Mouse (Mus musculus): ENCODE results near the gene Sco1.

Gene Sco1

DNA sequence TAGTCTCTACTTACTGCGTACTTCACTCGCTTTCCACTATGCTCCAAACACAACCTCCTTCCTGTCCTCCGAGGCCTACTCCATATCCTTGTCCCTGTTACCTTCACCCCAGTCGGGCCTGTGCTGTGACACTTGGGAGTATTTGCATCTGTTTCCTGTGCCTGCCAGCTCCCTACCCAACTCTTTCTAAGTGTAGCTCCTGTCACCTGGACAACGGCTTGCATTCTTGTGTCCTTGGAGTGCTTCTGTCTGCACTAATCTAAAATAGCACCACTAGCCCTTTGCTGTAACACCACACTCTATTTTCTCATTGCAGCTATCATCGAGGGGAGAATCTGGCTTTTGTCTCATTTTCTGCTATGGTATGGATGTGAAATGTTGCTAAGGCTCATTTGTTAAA, 12.0 kb upstream of the Sco1 start:
- in situ Hi-C loops (cut with MboI, MseI) = loop anchor here (25.0 kb wide), 1 partner anchor 1228 kb away; the partner anchor contains the start of gene Zkscan6

DNA sequence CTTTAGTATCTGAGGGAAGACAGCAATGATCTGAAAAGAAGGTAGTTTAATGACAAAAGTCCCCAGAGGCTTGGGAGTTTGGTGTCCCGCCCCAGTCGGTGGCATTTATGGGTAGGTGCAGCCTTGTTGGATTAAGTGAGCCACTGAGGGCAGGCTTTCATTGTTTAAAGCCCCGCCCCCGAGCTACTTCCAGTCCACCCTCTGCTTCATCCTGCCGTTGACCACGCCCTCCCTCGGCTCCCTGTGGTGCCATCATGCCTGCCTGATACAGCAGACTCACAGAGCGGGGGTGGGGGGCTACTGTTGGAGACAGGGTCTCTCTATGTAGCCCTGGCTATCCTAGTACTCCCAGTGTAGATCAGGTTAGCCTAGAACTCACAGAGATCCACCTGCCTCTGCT, 9.5 kb upstream of the Sco1 start:
- in situ Hi-C loops (cut with MboI, MseI) = loop anchor here (25.0 kb wide), 1 partner anchor 1231 kb away; the partner anchor contains the start of gene Zkscan6

DNA sequence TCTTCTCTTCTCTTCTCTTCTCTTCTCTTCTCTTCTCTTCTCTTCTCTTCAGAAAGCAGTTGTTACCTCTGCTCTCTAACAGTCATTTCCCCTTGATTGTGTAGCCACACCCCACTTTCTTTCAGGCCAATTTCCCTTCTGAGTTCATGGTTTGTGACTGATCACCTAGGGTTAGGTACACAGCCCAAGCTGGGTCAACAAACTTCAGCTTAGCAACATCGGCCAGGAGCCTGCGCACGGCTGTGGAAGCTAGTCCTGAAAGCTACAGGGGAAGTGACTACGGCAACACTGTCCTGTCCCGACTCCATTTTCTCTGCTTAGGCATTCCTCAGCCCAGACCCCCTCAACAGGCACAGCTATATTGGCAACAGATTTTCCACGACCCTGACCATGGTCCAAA, 7.5 kb upstream of the Sco1 start:
- in situ Hi-C loops (cut with MboI, MseI) = loop anchor here (25.0 kb wide), 1 partner anchor 1233 kb away; the partner anchor contains the start of gene Zkscan6

DNA sequence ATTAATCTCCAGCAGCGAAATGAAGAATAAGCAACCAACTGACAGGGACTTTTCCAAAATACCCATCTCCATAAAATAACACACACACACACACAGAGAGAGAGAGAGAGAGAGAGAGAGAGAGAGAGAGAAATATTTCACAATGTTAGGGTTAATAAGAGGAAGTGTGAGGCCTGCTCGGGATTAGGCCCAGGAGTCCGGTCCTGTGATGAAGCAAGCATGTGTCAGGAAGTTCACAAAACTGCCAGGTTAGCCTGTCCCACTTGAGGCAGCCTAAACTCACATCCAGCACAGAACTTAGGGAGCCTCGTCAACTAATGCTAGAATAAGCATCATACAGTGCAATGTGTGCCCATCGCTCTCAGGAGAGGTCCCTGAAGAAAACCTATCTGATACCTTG, 5.3 kb upstream of the Sco1 start:
- in situ Hi-C loops (cut with MboI, MseI) = loop anchor here (25.0 kb wide), 1 partner anchor 1235 kb away; the partner anchor contains the start of gene Zkscan6

DNA sequence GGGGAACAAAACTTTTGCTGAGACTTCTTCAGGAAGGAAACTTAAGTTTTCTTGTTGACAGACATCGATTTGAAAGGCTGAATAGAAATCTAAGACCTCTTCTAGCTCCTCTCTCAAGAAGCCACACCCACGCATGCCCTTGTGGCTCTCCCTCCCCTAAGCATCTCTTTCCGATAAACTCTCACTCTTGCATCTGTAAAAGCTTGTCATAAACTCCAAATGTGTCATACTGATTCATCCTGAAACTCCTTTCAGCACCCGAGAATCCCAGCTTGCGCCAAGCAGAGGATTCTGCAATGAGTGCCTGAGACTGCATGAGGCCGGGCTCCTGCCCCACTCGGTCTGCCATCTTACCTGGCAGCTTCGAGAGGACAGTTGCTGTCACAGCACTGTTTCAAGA, 4.0 kb upstream of the Sco1 start:
- in situ Hi-C loops (cut with MboI, MseI) = loop anchor here (25.0 kb wide), 1 partner anchor 1236 kb away; the partner anchor contains the start of gene Zkscan6

DNA sequence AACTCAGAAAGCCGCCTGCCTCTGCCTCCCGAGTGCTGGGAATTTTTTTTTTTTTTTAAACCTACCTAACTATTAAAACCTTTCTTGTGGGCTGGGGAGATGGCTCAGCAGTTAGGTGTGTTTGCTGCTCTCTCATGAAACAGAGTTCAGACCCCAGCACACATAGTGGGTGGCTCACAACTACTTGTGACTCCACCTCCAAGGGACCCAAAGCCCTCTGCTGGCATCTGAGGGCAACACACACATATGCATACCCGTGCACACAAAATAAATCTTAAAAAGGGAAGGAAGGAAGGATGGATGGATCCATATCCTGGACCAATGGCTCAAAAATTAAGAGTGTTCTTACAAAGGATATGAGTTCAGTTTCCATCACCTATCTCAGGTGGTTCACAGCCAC, 3.2 kb upstream of the Sco1 start:
- in situ Hi-C loops (cut with MboI, MseI) = loop anchor here (25.0 kb wide), 1 partner anchor 1237 kb away; the partner anchor contains the start of gene Zkscan6

DNA sequence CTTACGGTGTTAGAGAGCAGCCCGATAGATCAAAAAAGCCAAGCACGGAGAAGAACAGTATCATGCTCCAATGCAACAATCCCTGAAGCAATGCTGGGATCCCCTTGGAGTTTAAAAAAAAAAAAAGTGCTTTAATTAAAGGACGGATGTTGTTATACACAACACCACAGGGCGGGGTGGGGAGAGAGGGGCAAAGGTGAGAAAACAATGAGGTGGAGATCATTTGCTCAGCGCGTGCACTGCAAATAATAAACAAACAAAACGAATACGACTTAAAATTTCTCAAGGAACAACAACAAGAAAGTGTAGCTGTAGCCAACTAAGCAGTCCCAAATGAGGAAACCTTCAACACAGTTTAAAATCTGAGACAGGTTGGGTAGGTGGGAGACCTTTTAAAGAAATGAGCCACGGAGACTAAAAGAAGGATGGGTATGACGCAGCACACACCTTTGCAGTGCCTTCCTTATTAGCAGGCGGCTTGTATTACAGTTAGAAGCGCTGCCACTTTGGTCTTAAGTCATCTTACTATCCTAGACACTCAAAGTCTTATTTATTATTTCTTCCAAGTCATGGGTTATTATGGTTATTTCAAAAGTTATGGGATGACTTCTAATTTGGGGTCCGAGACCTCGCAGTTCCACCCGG, 672 bp upstream of the Sco1 start:
- in situ Hi-C loops (cut with MboI, MseI) = no loop called here

DNA sequence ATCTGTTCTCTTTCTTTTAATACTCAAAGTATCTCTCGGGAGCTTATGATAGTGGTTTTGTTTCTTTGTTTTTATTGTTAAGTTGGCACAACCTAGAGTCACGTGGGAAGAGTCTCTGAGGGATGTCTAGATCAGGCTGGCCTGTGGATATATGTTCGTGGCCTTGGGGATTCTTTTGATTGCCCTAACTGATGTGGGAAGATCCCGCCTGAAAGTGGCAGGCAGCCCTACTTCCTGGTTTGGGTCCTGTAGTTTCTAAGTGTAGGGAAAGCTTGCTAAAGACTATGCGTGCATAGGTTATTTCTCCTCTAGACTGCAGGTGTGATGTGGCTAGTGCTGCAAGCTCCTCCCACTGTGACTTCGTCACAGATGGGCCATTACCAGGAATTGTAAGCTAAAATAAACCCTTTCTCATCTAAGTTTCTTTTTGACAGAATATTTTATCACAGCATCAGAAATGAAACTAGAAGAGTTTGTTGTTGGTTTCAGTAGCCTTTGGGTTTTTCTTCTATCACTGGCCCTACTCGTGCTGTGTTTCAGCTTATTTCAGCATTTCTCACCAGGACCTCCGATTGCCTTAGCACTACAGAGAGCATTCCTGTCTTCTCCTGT, 2.4 kb downstream of the Sco1 start:
- in situ Hi-C loops (cut with MboI, MseI) = no loop called here

DNA sequence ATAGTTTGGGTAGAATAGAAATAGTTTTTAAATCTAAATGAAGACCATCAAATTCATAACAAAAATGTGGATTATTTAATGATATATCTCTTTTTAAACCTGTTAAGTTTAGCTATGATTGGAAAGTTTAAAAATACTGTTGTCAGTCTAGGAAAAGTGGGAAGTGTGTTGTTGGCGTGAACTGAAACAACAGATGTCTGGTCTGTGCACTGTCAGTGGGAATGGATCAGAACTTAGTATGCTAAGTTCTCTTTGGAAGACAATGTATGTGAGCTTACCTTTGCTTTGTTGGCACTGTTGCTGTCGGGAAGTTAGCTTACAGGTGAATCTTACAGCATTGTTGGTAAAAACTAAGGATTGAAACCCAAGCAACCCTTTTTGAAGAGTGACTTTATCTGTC, 8.8 kb downstream of the Sco1 start:
- in situ Hi-C loops (cut with MboI, MseI) = no loop called here

DNA sequence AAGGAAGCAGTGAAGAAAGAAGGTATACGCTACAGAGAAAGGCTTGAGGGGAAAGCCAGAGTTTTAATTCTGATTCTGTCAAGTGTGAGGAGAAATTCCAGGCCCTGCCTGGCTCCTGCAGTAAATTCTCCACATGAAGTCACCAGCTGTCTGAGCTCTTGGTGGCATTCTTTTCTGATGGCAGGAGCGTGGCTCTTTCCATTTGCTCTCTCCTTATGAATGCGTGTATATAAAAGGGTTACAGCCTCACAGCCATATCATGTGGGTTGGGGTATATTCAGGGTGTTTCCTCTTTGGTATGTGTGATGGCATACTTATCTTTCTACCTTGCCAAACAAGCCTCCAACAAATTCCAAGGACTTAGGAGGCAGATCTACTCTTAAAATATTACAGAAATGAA, 10.3 kb downstream of the Sco1 start:
- in situ Hi-C loops (cut with MboI, MseI) = no loop called here

DNA sequence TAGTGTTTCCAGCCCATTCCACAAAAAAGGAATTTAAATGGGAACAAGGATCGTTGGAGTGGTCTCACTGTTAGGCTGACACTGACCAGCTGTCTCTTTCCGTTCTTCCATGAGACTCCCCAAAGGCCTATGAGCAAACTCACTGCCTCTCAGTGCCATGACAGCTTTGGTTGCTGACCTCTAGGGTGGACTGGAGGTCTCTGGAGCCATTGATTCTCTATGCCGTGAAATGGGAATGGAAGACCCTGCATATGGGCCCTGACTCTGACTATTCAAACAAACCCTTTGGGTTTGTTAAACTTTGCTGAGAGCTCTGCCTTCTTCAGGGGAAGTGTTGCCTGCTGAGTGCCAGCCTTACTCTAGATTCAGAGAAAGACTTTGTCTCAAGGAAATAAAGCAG, 15.3 kb downstream of the Sco1 start:
- in situ Hi-C loops (cut with MboI, MseI) = no loop called here

DNA sequence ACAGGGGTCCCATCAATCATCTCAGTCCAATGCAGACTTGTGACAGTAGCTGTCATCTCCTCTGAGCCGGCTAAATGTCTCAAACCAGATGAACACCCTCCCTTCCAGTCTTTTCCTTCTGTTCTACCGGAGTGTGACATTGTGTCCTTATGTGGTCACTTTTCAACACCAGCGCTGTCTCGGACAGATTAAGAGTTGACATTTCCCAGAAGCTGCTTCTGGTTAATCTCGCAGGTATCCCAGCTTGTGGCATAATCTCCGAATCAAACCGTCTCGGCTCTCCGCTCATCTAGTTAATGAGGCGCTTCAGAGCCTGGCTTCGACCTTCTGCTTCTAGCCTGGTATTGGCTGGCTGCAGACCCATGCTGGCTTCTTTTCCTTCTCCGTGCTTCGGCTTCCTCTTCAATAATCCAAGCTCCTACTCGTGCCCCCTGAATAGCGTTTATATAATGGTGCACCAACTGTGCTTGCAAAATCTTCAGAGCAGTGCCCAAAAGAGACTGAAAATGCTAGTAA, 20.2 kb downstream of the Sco1 start:
- in situ Hi-C loops (cut with MboI, MseI) = no loop called here

DNA sequence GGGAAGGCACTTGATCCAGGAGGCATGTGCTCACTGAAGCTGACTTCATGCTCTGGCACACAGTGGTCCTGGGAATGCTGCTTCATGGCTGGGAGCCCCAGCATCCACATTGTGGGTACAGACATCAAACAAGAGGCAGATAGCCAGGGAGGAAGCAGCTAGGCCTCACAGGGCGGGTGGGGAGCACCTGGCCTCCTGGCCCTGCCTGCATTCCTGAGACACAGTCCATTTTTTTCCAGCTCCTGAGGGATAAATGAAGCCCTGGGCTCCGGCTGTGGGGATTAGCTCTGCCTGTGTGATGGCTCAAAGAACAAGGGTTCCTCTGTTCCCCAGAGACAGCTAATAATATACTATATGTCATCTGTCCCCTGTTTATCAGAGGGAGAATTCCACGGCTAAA, 22.6 kb downstream of the Sco1 start:
- in situ Hi-C loops (cut with MboI, MseI) = no loop called here

DNA sequence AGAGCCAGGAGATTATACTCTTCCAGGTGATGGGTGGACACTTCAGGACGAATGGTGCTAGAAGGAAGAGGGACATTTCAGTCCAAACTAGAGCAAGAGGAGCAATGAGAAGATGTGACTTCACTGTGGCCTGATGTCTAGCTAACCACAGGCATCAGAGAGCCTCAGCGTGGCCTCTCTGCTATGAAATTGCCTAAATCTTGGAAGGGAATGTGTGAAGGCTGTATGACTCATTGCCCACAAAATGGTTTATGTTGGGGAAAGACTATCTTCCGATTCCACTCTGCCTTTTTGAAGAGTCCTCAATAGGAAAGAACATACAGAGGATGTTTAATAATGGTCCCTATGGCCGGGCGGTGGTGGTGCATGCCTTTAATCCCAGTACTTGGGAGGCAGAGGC, 24.3 kb downstream of the Sco1 start:
- in situ Hi-C loops (cut with MboI, MseI) = no loop called here

DNA sequence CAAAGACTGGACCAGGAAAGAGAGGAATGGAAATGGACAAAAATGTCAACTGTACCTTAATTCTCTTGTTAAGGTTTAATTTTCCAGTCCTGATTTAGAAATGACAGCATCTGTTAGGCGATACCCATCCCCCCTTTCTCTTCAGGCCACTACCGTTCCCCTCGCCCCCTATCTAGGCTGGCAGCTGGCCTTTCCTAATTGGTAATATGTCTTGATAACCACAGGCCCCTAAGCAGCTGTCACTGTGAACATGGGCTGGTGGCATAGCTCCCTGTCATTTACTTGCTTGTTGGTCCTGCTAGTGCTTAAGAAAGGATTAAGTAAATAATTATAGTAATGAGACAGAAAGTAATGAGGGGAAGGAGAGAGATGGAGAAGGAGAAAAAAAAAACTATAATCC, 25.0 kb downstream of the Sco1 start:
- in situ Hi-C loops (cut with MboI, MseI) = no loop called here

DNA sequence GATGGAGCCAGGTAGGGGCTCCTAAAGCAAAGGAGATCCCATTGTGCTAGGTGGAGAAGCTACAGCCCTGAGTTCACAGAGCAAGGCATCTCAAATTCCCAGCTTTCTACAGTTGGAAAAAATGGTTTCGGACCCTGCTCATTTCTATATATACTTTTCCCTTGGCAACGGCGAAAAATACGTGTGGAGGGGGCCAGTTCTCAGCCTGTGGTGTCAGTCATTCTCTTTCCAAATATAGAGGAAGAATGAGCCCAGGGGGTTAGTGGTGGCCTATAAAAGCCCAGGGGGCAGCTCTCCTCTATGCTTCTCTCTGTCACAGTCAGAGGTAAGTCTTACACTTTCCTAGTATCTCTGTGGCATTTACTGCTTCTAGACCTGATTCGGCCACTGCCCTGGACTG, 25.5 kb downstream of the Sco1 start, which contains the start of gene Myh3:
Gene Myh3, plus strand, starts transcription at position 301 of the 400 bp plus-strand sequence.
- in situ Hi-C loops (cut with MboI, MseI) = no loop called here

DNA sequence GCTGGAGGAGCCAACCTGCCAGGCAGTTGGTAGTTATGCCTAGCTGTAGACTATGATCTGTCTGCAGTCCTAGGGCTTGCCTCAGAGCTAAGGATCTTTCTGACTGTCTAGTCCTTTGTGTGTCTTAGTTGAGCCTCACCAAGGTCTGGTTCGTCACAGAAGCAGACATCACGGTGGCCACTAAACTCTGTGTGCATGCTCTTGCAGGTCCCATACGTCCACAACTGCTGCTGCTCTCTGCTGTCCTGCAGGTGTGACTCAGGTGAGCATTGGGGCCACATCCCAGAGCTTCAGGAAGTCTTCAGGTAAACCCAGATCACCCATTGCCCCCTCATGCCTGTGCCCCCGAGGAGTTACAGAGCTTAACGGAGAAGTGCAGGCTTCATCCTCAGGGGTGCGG, 26.4 kb downstream of the Sco1 start:
- in situ Hi-C loops (cut with MboI, MseI) = no loop called here

DNA sequence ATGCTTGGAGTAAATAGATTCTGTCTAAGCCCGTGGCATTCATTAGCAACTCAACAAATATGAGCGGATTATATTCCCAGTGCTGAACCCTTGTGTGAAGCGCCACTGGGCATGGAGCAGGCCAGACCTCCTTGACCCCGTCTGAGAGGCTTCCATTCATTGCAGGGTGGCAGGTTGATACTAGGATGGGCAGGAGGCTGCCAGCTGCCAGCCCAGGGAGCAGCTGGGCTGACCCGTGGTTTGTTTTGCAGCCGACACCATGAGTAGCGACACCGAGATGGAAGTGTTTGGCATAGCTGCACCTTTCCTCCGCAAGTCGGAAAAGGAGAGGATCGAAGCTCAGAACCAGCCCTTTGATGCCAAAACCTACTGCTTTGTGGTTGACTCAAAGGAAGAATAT, 27.3 kb downstream of the Sco1 start:
- in situ Hi-C loops (cut with MboI, MseI) = loop anchor here (5.0 to 10.0 kb wide), 3 partner anchors 52 to 895 kb away; partner anchors contain the start of gene Tmem220

DNA sequence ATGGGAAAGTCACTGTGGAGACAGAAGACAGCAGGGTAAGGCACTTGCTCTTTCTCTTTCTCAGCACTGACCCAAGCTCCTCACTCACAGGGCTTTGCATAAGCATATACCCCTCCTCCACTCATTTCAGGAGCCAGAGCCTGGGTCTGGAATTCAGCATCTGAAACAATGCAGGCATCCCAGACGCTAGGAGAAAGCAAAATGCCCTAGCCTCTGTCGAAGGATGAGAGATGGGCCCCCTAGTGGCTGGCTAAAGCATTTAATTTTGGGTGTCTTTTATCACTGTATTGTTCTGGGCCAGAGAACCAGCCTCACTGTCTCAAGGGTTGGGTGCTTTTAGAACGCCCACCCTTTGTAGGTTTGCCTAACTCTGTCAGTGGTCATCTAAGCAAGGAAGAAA, 27.7 kb downstream of the Sco1 start:
- in situ Hi-C loops (cut with MboI, MseI) = loop anchor here (5.0 to 10.0 kb wide), 3 partner anchors 53 to 895 kb away; partner anchors contain the start of gene Tmem220

DNA sequence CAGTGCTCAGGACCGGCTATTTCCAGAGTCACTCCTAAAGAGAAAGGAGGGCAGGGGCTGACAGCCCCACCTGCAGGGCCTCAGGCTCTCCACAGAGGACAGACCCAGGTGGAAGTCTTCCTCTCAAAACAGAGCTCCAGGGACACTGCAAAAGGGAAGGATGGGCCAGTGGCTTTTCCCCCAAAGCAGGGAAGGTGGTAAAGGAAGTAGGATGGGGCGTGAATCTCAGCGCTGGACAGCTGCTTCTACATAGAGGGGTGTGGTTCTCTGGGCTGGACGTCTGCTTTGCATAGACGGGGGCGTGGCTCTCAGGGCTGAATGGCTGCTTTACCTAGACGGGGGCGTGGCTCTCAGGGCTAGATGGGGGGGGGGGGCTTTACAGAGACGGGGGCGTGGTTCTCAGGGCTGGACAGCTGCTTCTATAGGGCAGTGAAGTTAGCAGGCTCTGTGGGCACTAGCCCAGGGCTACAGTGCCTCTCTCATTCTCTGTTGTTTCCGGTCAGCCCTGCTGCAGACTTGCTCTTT, 28.7 kb downstream of the Sco1 start:
- in situ Hi-C loops (cut with MboI, MseI) = loop anchor here (5.0 to 10.0 kb wide), 3 partner anchors 54 to 894 kb away; partner anchors contain the start of gene Tmem220

DNA sequence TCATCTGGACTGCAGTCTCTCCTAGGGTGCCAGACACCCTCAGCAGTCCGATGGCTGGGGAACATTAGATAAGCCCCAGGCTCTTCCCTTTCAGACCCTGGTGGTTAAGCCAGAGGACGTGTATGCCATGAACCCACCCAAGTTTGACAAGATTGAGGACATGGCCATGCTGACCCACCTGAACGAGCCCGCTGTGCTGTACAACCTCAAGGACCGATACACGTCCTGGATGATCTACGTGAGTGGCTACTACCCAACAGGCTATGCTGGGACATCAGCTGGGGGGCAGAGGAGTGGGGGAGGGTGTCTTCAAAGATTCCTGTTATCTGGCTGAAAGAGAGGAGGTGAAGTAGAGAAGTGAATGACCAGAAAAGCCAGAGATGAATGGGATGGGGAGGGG, 29.7 kb downstream of the Sco1 start:
- in situ Hi-C loops (cut with MboI, MseI) = loop anchor here (5.0 to 10.0 kb wide), 3 partner anchors 55 to 893 kb away; partner anchors contain the start of gene Tmem220

DNA sequence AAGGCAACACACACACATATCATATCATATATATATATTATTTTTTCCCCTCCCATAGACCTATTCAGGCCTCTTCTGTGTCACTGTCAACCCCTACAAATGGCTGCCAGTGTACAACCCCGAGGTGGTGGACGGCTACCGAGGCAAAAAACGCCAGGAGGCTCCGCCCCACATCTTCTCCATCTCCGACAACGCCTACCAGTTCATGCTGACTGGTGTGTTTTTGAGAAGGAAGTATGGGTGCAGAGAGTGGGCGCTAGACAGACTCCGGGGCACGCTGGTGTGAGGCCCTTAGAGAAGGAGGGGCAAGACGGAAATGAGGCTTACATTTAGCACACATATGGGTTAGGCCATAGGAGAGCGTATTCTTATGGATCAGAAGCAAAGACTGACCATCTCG, 30.3 kb downstream of the Sco1 start:
- in situ Hi-C loops (cut with MboI, MseI) = loop anchor here (5.0 to 10.0 kb wide), 3 partner anchors 55 to 892 kb away; partner anchors contain the start of gene Tmem220
